Mouse (Mus musculus): ENCODE data around the gene Olfr1102. TPM values are rescaled to one million over a fixed set of nuclear protein-coding genes. Genes with fewer than 3 reads are reported as not detected.

Gene Olfr1102
- polyA plus RNA-seq (2012; rRNA removed): not detected in 2 replicates

DNA sequence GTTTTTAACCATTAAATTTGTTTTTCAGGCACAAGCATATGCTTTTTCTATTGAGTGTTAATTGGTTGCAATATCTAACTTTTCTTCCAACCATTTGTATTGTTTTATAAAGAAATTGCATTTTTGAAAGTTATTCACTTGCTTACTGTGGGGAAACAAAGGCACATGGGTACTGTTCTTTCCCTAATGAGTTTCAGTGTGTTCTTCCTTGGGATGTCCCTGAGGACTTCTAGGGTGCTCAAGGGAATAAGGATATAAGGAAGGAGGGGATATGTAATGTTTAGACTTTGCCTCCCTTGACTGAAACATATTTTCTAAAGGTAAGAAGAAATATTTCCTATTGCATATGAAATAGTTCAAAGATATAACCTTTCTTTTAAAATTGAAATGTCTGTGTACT is at the start of gene Olfr1102:
Olfr1102 (plus strand) TSS at position 301 of the 400 bp plus-strand sequence.
- H3K4me1 ChIP-seq (ENCODE audit: control insufficient read depth, insufficient read depth, low read length): no peaks in the 10 kb centered on the region
- no peak within 1 kb of the TSS for H3K27ac ChIP-seq (ENCODE audit: control insufficient read depth, insufficient read depth, low read depth, low read length)
- H3K4me3 ChIP-seq (ENCODE audit: control insufficient read depth, low read depth, low read length): no peak within 1 kb of the TSS
- H3K36me3 ChIP-seq (ENCODE audit: control insufficient read depth, insufficient read depth, low read length): no peaks in the 10 kb centered on the region
- H3K27me3 ChIP-seq (ENCODE audit: control insufficient read depth, insufficient read depth, low read length): no peaks in the 10 kb centered on the region
- TF ChIP-seq CTCF (IDR thresholded peaks at IDR 0.05; ENCODE audit: control insufficient read depth, insufficient read depth, insufficient replicate concordance, low read depth, low read length) (no peak), POLR2A (IDR thresholded peaks at IDR 0.05; ENCODE audit: control insufficient read depth, low read depth, low read length) (no peak)

GRCm38 (mm10) chr2:86960593-86960992 is 37.6 kb upstream of the Olfr1102 start, which contains the start of gene Olfr1099:
Gene Olfr1099 (minus strand): TSS chr2:86960693.
- no peaks in the 10 kb centered on the region for H3K36me3 ChIP-seq (ENCODE audit: control insufficient read depth, insufficient read depth, low read length)
- no peak for TF ChIP-seq CTCF (IDR thresholded peaks at IDR 0.05; ENCODE audit: control insufficient read depth, insufficient read depth, insufficient replicate concordance, low read depth, low read length)
- no peak for TF ChIP-seq POLR2A (IDR thresholded peaks at IDR 0.05; ENCODE audit: control insufficient read depth, low read depth, low read length)
- no peaks in the 10 kb centered on the region for H3K27me3 ChIP-seq (ENCODE audit: control insufficient read depth, insufficient read depth, low read length)

DNA sequence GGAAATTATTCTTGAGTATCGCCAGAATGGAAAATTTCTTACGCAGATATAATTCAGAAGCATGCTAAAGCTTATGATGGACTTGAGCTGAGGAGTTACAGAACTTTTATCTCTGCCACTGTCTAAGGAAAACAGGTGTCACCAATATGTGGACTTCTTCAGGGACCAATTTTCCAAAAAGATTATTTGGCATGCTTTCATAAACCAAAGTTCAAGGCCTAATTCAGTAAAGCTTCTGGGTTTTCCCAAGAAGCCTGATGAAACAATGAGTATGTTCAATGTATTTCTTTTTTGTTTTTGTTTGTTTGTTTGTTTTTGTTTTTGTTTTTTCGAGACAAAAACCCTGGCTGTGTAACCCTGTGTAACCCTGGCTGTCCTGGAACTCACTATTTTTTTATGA is 18.3 kb upstream of the Olfr1102 start, which contains the start of gene Olfr1100:
Olfr1100 (minus strand) TSS at position 101 of the 400 bp plus-strand sequence.
- TF ChIP-seq POLR2A (IDR thresholded peaks at IDR 0.05; ENCODE audit: control insufficient read depth, low read depth, low read length): no peak
- TF ChIP-seq CTCF (IDR thresholded peaks at IDR 0.05; ENCODE audit: control insufficient read depth, insufficient read depth, insufficient replicate concordance, low read depth, low read length): no peak
- H3K27me3 ChIP-seq (ENCODE audit: control insufficient read depth, insufficient read depth, low read length): no peaks in the 10 kb centered on the region
- H3K36me3 ChIP-seq (ENCODE audit: control insufficient read depth, insufficient read depth, low read length): no peaks in the 10 kb centered on the region
- no peaks in the 10 kb centered on the region for H3K4me1 ChIP-seq (ENCODE audit: control insufficient read depth, insufficient read depth, low read length)
- no peak within 1 kb of the TSS for H3K27ac ChIP-seq (ENCODE audit: control insufficient read depth, insufficient read depth, low read depth, low read length)
- no peak within 1 kb of the TSS for H3K4me3 ChIP-seq (ENCODE audit: control insufficient read depth, low read depth, low read length)

More at GRCm38 (mm10) chr2:86960593-86960992, 37.6 kb upstream of the Olfr1102 start, which contains the start of gene Olfr1099:
- no peaks in the 10 kb centered on the region for H3K4me1 ChIP-seq (ENCODE audit: control insufficient read depth, insufficient read depth, low read length)
- no peak within 1 kb of the TSS for H3K4me3 ChIP-seq (ENCODE audit: control insufficient read depth, low read depth, low read length)
- no peak within 1 kb of the TSS for H3K27ac ChIP-seq (ENCODE audit: control insufficient read depth, insufficient read depth, low read depth, low read length)

DNA sequence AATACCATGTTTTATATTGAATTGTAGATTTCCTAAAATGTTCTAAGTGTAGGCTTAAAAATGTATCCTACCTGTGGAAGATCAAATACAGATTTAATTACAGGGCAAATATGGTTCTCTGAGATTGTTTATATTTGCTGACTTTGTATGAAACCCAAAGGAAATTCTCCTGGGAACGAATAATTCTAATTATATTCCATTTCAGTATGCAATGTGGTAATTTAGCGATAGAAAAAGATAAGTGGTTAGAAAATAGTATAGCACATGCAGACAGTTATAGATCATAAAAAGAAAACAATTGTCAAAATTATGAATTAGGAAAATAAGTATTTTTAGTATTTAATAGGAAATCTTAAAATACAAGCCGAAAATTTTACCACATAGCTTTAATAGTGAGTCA is 7.1 kb upstream of the Olfr1102 start, which contains the start of gene Olfr1101:
Olfr1101 (minus strand) TSS at position 101 of the 400 bp plus-strand sequence.
- H3K4me1 ChIP-seq (ENCODE audit: control insufficient read depth, insufficient read depth, low read length): no peaks in the 10 kb centered on the region
- no peak for TF ChIP-seq POLR2A (IDR thresholded peaks at IDR 0.05; ENCODE audit: control insufficient read depth, low read depth, low read length)
- no peak for TF ChIP-seq CTCF (IDR thresholded peaks at IDR 0.05; ENCODE audit: control insufficient read depth, insufficient read depth, insufficient replicate concordance, low read depth, low read length)

GRCm38 (mm10) chr2:87026980-87027379 is 28.8 kb downstream of the Olfr1102 start, which contains the start of gene Olfr1104:
Gene Olfr1104 (minus strand): TSS chr2:87027080.
- H3K27ac ChIP-seq (ENCODE audit: control insufficient read depth, insufficient read depth, low read depth, low read length): no peak within 1 kb of the TSS
- no peaks in the 10 kb centered on the region for H3K4me1 ChIP-seq (ENCODE audit: control insufficient read depth, insufficient read depth, low read length)
- no peak within 1 kb of the TSS for H3K4me3 ChIP-seq (ENCODE audit: control insufficient read depth, low read depth, low read length)
- no peaks in the 10 kb centered on the region for H3K36me3 ChIP-seq (ENCODE audit: control insufficient read depth, insufficient read depth, low read length)
- no peak for TF ChIP-seq POLR2A (IDR thresholded peaks at IDR 0.05; ENCODE audit: control insufficient read depth, low read depth, low read length)
- no peaks in the 10 kb centered on the region for H3K27me3 ChIP-seq (ENCODE audit: control insufficient read depth, insufficient read depth, low read length)

More for the DNA sequence above, 7.1 kb upstream of the Olfr1102 start, which contains the start of gene Olfr1101:
- Histone ChIP-seq H3K36me3 (ENCODE audit: control insufficient read depth, insufficient read depth, low read length) (no peaks in the 10 kb centered on the region), H3K27me3 (ENCODE audit: control insufficient read depth, insufficient read depth, low read length) (no peaks in the 10 kb centered on the region), H3K27ac (ENCODE audit: control insufficient read depth, insufficient read depth, low read depth, low read length) (no peak within 1 kb of the TSS), H3K4me3 (ENCODE audit: control insufficient read depth, low read depth, low read length) (no peak within 1 kb of the TSS)

DNA sequence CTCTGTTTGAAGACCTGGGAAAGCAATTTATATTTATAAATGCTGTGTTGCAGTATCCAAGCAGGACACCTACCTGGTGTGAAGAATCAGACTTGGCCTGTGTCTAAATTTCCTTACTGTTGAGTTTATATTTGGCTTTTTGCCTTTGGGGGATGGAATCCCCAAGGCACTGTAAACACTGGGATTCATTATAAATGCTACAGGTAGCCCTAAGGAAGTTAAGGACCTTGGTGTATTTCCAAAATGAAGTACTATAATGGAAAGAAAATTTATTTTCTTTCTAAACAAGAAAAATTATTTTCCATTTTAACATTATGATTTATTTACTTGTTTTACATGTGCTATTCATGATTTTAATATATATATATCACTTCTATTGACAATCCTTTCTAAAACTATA is 38.2 kb downstream of the Olfr1102 start, which contains the start of gene Olfr1105:
Olfr1105 (minus strand) TSS at position 101 of the 400 bp plus-strand sequence.
- Histone ChIP-seq H3K27ac (ENCODE audit: control insufficient read depth, insufficient read depth, low read depth, low read length) (no peak within 1 kb of the TSS), H3K27me3 (ENCODE audit: control insufficient read depth, insufficient read depth, low read length) (no peaks in the 10 kb centered on the region), H3K36me3 (ENCODE audit: control insufficient read depth, insufficient read depth, low read length) (no peaks in the 10 kb centered on the region), H3K4me1 (ENCODE audit: control insufficient read depth, insufficient read depth, low read length) (no peaks in the 10 kb centered on the region), H3K4me3 (ENCODE audit: control insufficient read depth, low read depth, low read length) (no peak within 1 kb of the TSS)
- TF ChIP-seq POLR2A (IDR thresholded peaks at IDR 0.05; ENCODE audit: control insufficient read depth, low read depth, low read length) (no peak), CTCF (IDR thresholded peaks at IDR 0.05; ENCODE audit: control insufficient read depth, insufficient read depth, insufficient replicate concordance, low read depth, low read length) (no peak)

GRCm38 (mm10) chr2:87052173-87052572 is 54.0 kb downstream of the Olfr1102 start, which contains the start of gene Olfr1106:
Gene Olfr1106 (minus strand): TSS chr2:87052273.
- Histone ChIP-seq H3K36me3 (ENCODE audit: control insufficient read depth, insufficient read depth, low read length) (no peaks in the 10 kb centered on the region), H3K4me1 (ENCODE audit: control insufficient read depth, insufficient read depth, low read length) (no peaks in the 10 kb centered on the region), H3K27me3 (ENCODE audit: control insufficient read depth, insufficient read depth, low read length) (no peaks in the 10 kb centered on the region), H3K27ac (ENCODE audit: control insufficient read depth, insufficient read depth, low read depth, low read length) (no peak within 1 kb of the TSS), H3K4me3 (ENCODE audit: control insufficient read depth, low read depth, low read length) (no peak within 1 kb of the TSS)
- no peak for TF ChIP-seq POLR2A (IDR thresholded peaks at IDR 0.05; ENCODE audit: control insufficient read depth, low read depth, low read length)
- no peak for TF ChIP-seq CTCF (IDR thresholded peaks at IDR 0.05; ENCODE audit: control insufficient read depth, insufficient read depth, insufficient replicate concordance, low read depth, low read length)

Other genes with a start within 250 kb of the Olfr1102 start
- 0.12 TPM in 1 of 2 replicates, not detected in the other for gene Olfr1090, start 239.4 kb upstream of the Olfr1102 start, polyA plus RNA-seq (2012; rRNA removed)
- not detected in 2 replicates for gene Olfr1093, start 215.9 kb upstream of the Olfr1102 start, polyA plus RNA-seq (2012; rRNA removed)
- not detected in 2 replicates for gene Olfr141, start 188.4 kb upstream of the Olfr1102 start, polyA plus RNA-seq (2012; rRNA removed)
- not detected in 2 replicates for gene Olfr1094, start 173.7 kb upstream of the Olfr1102 start, polyA plus RNA-seq (2012; rRNA removed)
- gene Olfr1095, start 146.7 kb upstream of the Olfr1102 start, polyA plus RNA-seq (2012; rRNA removed): not detected in 2 replicates
- gene Gm13723, start 123.6 kb upstream of the Olfr1102 start, polyA plus RNA-seq (2012; rRNA removed): not detected in 2 replicates
- gene Olfr1097, start 106.2 kb upstream of the Olfr1102 start, polyA plus RNA-seq (2012; rRNA removed): not detected in 2 replicates
- not detected in 2 replicates for gene Olfr1098, start 73.9 kb upstream of the Olfr1102 start, polyA plus RNA-seq (2012; rRNA removed)
- gene Olfr1099, start 37.7 kb upstream of the Olfr1102 start, polyA plus RNA-seq (2012; rRNA removed): not detected in 2 replicates
- gene Olfr1100, start 18.4 kb upstream of the Olfr1102 start, polyA plus RNA-seq (2012; rRNA removed): not detected in 2 replicates
- not detected in 2 replicates for gene Olfr1101, start 7.2 kb upstream of the Olfr1102 start, polyA plus RNA-seq (2012; rRNA removed)
- gene Olfr1104, start 28.7 kb downstream of the Olfr1102 start, polyA plus RNA-seq (2012; rRNA removed): not detected in 2 replicates
- gene Olfr1105, start 38.1 kb downstream of the Olfr1102 start, polyA plus RNA-seq (2012; rRNA removed): not detected in 2 replicates
- not detected in 2 replicates for gene Olfr1106, start 53.9 kb downstream of the Olfr1102 start, polyA plus RNA-seq (2012; rRNA removed)
- gene Olfr1107, start 77.4 kb downstream of the Olfr1102 start, polyA plus RNA-seq (2012; rRNA removed): not detected in 2 replicates
- not detected in 2 replicates for gene Olfr1109, start 97.6 kb downstream of the Olfr1102 start, polyA plus RNA-seq (2012; rRNA removed)
- gene Olfr259, start 116.2 kb downstream of the Olfr1102 start, polyA plus RNA-seq (2012; rRNA removed): not detected in 2 replicates
- not detected in 2 replicates for gene Olfr1110, start 141.9 kb downstream of the Olfr1102 start, polyA plus RNA-seq (2012; rRNA removed)
- gene Olfr1111, start 154.2 kb downstream of the Olfr1102 start, polyA plus RNA-seq (2012; rRNA removed): not detected in 2 replicates
- not detected in 2 replicates for gene Olfr1112, start 189.4 kb downstream of the Olfr1102 start, polyA plus RNA-seq (2012; rRNA removed)
- not detected in 2 replicates for gene Olfr1113, start 210.6 kb downstream of the Olfr1102 start, polyA plus RNA-seq (2012; rRNA removed)
- not detected in 2 replicates for gene Olfr1115, start 249.6 kb downstream of the Olfr1102 start, polyA plus RNA-seq (2012; rRNA removed)

All from testis, adult 2 months (tissue).